Mouse (Mus musculus) thymus, postnatal 10 days (tissue): Measurements from ENCODE around the gene Tnfaip1.
A peak's percentile ranks its signal among the peaks of the same experiment; 100 is the strongest.
"Not testable (repeated sequence)": the region's sequence is repeated elsewhere in the genome, so short reads cannot be mapped to it uniquely, and the experiment has no call there.

Experiments used
- DNase-seq, 2 experiments: peaks; one replicate each; pipeline ENCODE4 v3.0.0; 2021; ENCODE audit warnings: low spot score in 2 of 2

Tnfaip1 gene

GRCm38 (mm10) chr11:78536690-78537084 lies 555 bp upstream of the Tnfaip1 start:
- no peak for DNase-seq

DNA sequence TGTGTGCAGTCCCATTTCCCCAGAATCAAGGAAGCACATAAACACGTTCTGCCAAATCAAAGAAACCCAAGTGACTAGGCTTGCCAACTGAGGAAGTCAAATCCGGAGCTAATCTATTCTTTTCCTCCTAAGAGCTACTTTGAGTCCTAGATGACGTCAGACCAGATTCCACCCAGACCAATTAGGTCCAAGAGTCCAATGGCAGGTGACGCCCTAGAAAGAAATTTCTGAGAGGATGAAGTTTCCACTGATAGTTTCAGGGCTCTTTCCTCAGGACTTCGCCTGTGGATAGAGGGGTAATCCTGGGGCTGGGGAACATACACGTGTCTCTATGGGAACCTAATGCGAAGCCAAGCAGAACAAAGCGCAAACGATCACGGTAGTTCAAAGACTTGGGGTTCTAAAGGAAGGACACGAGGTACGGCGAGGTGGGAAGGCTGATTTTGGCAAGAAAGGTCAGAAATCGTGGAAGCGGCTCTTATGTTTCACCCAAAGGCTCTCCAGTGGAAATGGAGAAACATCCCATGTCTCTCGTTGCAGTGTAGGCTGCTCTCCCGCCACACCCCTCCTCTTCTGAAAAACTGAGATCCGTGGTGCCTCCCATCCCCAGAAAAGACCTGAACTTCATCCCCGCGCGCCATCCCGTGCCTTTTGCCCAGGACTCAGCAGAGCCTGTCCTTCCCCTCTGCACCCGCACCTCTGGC lies 604 bp downstream of the Tnfaip1 start:
- DNase-seq: peak in 1 of 2 experiments; percentile 14

DNA sequence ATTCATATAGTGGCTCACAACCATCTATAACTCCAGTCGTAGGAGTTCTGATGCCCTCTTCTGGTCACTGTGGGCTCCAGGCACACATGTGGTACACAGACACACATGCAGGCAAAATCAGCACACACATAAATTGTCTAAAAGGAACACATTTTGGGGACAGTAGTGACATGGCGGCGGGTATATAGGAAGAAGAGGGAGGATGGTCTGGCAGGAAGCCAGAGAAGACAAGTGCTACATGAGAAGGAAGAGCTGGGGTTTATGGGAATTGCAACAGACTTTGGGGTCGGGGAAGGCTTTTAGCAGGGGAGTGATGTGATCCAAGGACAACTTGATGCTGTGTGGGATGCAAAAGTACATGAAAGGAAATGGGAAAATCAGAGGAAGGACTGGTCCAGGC lies 1.6 kb downstream of the Tnfaip1 start:
- DNase-seq: no peak

GRCm38 (mm10) chr11:78531515-78531914 lies 4.6 kb downstream of the Tnfaip1 start:
- DNase-seq: not testable (repeated sequence)

- no peak for DNase-seq
These were observed 5.1 kb downstream of the Tnfaip1 start for GRCm38 (mm10) chr11:78531046-78531445.

DNA sequence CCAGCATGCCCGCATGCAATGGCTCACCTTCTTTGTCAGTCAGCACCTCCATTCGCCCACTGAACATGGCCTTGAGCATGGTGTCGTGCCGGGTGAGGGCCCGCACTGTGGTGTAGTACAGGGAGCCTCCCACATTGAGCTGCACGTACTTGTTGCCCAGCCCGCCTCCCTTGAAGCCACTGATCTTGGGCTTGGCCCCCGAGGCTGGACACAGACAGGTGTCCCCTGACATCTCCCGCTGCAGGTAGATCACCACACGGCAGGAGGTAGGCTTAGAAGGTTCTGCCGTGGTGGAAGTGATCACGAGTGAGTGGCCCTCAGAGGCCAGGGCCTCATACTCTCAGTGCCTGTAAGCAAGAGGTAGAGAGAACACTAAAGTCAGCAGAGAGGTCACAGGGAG lies 6.1 kb downstream of the Tnfaip1 start:
- no peak for DNase-seq

- DNase-seq: no peak
These were observed 7.4 kb downstream of the Tnfaip1 start for GRCm38 (mm10) chr11:78528714-78529113.

DNA sequence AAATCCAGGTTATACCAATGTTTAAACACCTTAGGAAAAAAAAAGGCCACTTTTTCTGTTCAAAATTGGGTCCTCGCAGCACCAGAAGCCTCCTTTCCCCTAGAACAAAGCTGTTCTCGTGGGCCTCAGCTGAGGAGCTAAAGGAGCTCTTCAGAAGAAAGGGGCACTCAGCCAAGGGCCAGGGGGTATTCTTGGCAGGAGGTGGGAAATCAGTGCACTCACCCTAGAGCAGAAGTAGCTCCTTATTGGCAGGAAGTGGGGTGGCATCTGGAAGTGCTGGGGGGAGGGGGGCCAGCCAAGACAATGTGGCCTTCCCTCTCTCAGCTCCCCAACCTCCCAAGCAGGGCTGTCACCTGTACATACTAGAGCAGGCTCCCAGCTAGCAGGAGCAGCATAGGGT lies 11.3 kb downstream of the Tnfaip1 start:
- no peak for DNase-seq

- DNase-seq: no peak
These were observed 12.7 kb downstream of the Tnfaip1 start for GRCm38 (mm10) chr11:78523241-78523955.

DNA sequence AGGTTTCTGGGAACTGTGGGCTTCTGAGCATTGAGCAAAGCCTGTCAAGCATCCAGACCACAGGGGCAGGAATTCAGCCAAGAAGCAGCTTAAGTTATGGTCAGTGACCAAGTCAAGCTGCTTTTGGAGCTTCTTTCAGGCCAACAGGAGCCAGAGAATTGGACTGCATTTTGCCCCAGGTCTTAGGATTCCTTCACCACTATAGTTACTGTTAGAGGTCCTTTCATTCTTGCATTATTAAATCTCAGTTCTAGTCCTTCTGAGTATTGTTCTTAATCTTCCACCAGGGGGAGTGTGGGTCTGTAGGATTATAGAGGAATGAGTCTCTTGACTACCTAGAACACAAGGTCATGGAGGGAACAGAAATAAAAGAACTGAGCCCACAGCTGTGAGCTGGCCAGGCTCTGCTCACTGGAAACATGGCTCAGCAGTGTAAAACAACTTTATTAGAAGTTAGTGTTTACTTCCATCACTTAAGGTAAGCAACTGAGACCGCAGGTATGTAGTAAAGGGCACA lies 13.6 kb downstream of the Tnfaip1 start:
- DNase-seq: peak in 1 of 2 experiments; percentile 26

- no peak for DNase-seq
These were observed 14.3 kb downstream of the Tnfaip1 start for GRCm38 (mm10) chr11:78521880-78522279.

- DNase-seq: no peak
These were observed 17.2 kb downstream of the Tnfaip1 start for GRCm38 (mm10) chr11:78518931-78519330.

- no peak for DNase-seq
These were observed 20.4 kb downstream of the Tnfaip1 start for GRCm38 (mm10) chr11:78515549-78516325.

- no peak for DNase-seq
These were observed 22.9 kb downstream of the Tnfaip1 start for GRCm38 (mm10) chr11:78513106-78513790.

GRCm38 (mm10) chr11:78512025-78512957 lies 23.8 kb downstream of the Tnfaip1 start, which contains the start of the genes Tmem199 and Poldip2:
Gene Tmem199 (minus strand): TSS chr11:78512172.
Gene Poldip2 (plus strand): TSS chr11:78512193.
- DNase-seq: peak; percentile 83 to 88

DNA sequence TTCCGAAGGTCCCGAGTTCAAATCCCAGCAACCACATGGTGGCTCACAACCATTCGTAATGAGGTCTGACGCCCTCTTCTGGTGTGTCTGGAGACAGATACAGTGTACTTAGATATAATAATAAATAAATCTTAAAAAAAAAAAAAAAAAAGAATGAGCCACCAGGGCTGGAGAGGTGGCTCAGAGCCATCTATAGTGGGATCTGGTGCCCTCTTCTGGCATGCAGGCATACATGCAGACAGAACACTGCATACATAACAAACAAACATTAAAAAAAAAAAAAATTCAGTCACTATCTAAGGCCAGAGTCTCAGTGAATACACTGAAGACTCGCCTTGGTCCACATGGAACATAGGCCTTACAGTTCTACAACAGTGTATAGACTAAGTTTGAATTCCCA lies 27.0 kb downstream of the Tnfaip1 start:
- DNase-seq: peak in 1 of 2 experiments; percentile 29

DNA sequence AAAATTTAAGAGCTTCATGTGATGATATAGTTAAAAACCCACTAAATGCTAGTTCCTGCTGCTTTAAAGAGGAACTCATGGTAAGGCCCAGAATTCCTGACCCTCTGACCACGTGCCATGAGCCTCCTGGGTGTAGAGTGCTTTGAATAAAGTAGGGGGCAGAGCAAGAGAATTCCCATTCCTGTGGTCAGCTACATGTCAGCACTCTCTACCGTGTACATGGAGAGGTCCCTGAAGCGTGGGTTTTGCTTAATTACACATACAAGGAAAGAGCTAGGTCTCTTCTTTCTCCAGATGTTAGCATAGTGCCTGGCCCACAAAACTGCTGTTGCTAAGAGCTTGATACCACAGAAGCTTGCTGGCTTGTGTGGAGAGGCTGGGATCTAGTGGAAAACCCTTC lies 30.7 kb downstream of the Tnfaip1 start:
- DNase-seq: no peak

DNA sequence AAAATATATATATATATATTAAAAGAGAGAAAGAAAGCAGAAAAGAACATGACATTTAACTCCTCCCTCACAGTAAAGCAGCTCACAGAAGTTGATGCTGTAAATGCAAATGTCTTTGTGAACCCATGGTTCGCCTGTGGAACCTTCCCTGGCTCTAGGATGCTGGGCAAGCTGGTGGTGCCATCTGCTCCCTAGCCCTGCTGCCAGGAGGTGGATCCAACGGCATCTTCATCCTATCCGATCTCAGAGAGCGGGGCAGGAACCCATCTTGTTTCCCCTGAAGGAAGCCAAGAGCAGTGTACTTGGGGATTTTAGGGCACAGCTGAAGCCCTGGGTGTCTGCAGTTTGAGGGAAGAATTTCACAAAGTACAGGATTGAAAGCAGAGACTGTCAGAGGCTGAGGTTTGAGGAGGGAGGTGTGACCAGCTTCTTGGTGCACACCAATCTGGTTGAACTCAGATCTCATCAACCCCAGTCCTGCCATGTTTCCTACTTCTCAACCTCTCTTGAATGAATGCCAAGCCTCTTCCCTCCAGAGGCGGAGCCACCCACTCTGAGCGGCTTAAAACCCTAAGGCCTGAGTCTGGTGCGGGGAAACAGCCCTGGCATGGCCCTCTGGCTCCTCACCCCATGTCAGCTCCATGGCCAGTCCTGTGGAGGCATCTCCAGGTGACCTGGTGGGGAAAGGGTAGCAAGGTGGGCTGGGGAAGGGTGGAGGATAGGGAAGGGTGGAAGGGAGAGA lies 33.1 kb downstream of the Tnfaip1 start, which contains the start of gene Sebox:
TSS of gene Sebox (plus strand) at position 539 of the 742 bp plus-strand sequence.
- DNase-seq: no peak

GRCm38 (mm10) chr11:78501529-78501928 lies 34.6 kb downstream of the Tnfaip1 start:
- no peak for DNase-seq
